Mouse (Mus musculus): Measurements from ENCODE around the gene Phactr4. TPM values are rescaled to one million over a fixed set of nuclear protein-coding genes. Genes with fewer than 3 reads are reported as not detected.

The Phactr4 gene
- total and polyA plus RNA-seq, 2 experiments, result 6.6 to 8.0 TPM

GRCm38 (mm10) chr4:132460225-132460624 is 37.9 kb upstream of the Phactr4 start:
- WGBS, result 89% methylated on average over 8 of the region's 8 CpGs
- no peak for TF ChIP-seq POLR2A (IDR thresholded peaks at IDR 0.05; ENCODE audit: extremely low read depth, insufficient read depth, low read length)
- TF ChIP-seq CTCF (IDR thresholded peaks at IDR 0.05; ENCODE audit: low read depth, low read length), result no peak
- peaks cover 12% of the 10 kb centered on the region for H3K36me3 ChIP-seq (ENCODE audit: control insufficient read depth, insufficient read depth, low read length)

GRCm38 (mm10) chr4:132455561-132455960 is 33.3 kb upstream of the Phactr4 start:
- no peaks in the 10 kb centered on the region for H3K27me3 ChIP-seq (ENCODE audit: control insufficient read depth, insufficient read depth, low read length)
- no peak overlapping the region for H3K4me3 ChIP-seq (ENCODE audit: insufficient read depth, low read depth, low read length)
- WGBS, result 91% methylated on average over 6 of the region's 6 CpGs
- H3K79me2 ChIP-seq (ENCODE audit: control insufficient read depth, insufficient read depth, low read length), result no peaks in the 10 kb centered on the region
- H3K4me1 ChIP-seq (ENCODE audit: control insufficient read depth, insufficient read depth, low read length), result no peaks in the 10 kb centered on the region
- H3K36me3 ChIP-seq (ENCODE audit: control insufficient read depth, insufficient read depth, low read length), result peaks cover 12% of the 10 kb centered on the region
- no peak for TF ChIP-seq CTCF (IDR thresholded peaks at IDR 0.05; ENCODE audit: low read depth, low read length)
- no peak for TF ChIP-seq POLR2A (IDR thresholded peaks at IDR 0.05; ENCODE audit: extremely low read depth, insufficient read depth, low read length)
- H3K27ac ChIP-seq (replicated peaks; ENCODE audit: insufficient read depth, low read depth, low read length), result no peak overlapping the region
- no peak overlapping the region for H3K9ac ChIP-seq (ENCODE audit: low read depth, low read length)
- DNase-seq (ENCODE audit: extremely low read depth, low read depth, low spot score), result no peak

More at GRCm38 (mm10) chr4:132460225-132460624, 37.9 kb upstream of the Phactr4 start:
- Histone ChIP-seq H3K4me1 (ENCODE audit: control insufficient read depth, insufficient read depth, low read length) (peaks cover 5% of the 10 kb centered on the region), H3K27me3 (ENCODE audit: control insufficient read depth, insufficient read depth, low read length) (no peaks in the 10 kb centered on the region), H3K79me2 (ENCODE audit: control insufficient read depth, insufficient read depth, low read length) (peaks cover 4% of the 10 kb centered on the region; the same call in 1 of the 2 replicates), H3K27ac (replicated peaks; ENCODE audit: insufficient read depth, low read depth, low read length) (no peak overlapping the region), H3K4me3 (ENCODE audit: insufficient read depth, low read depth, low read length) (no peak overlapping the region), H3K9ac (ENCODE audit: low read depth, low read length) (no peak overlapping the region)
- DNase-seq (ENCODE audit: extremely low read depth, low read depth, low spot score), result no peak

DNA sequence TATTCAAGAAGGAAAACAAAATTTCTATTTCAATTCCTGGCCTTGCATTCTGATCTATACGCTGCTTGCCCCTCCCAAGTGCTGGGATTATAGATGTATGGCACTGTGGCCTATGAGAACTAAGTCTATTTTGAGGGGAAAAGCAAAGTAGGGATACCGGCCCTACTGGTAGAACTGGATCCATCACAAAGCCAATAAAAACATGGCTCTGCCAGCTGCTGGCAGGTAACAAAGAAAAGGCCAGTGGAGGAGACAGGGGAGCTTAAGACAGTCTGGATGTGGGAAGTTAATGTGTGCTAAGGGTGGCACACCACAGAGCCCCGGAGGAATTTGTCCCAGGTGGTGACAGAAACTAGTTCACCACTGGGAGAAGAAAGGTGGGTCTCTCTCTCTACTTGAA is 32.9 kb upstream of the Phactr4 start:
- 78% methylated on average over 3 of the region's 3 CpGs for WGBS

DNA sequence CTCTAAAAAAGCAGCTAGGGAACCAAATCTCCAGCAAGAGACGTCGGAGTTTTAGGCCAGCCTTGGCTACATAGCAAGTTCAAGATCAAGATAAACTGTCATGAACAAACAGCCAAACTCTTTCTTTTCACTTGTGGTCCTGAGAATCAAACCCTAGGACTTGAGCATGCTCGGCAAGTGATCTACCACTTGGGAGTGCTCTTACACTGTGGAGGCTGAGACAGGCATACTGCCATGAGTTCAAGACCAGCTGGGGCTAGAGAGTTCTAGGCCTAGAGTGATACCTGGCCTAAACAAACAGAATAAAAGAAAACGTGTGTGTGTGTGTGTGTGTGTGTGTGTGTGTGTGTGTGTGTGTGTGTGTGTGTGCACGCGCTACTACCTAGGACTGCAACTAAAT is 31.9 kb upstream of the Phactr4 start:
- no peak overlapping the region for H3K9ac ChIP-seq (ENCODE audit: low read depth, low read length)
- peak; percentile 27; the same call in 1 of the 2 replicates for TF ChIP-seq CTCF (IDR thresholded peaks at IDR 0.05; ENCODE audit: low read depth, low read length)
- no peak for TF ChIP-seq POLR2A (IDR thresholded peaks at IDR 0.05; ENCODE audit: extremely low read depth, insufficient read depth, low read length)
- no peak overlapping the region for H3K27ac ChIP-seq (replicated peaks; ENCODE audit: insufficient read depth, low read depth, low read length)
- no peak for DNase-seq (ENCODE audit: extremely low read depth, low read depth, low spot score)
- WGBS, result 89% methylated on average over 6 of the region's 6 CpGs
- peaks cover 4% of the 10 kb centered on the region for H3K36me3 ChIP-seq (ENCODE audit: control insufficient read depth, insufficient read depth, low read length)
- no peaks in the 10 kb centered on the region for H3K4me1 ChIP-seq (ENCODE audit: control insufficient read depth, insufficient read depth, low read length)
- no peaks in the 10 kb centered on the region for H3K79me2 ChIP-seq (ENCODE audit: control insufficient read depth, insufficient read depth, low read length)
- no peak overlapping the region for H3K4me3 ChIP-seq (ENCODE audit: insufficient read depth, low read depth, low read length)
- no peaks in the 10 kb centered on the region for H3K27me3 ChIP-seq (ENCODE audit: control insufficient read depth, insufficient read depth, low read length)

More for the DNA sequence above, 32.9 kb upstream of the Phactr4 start:
- no peak for DNase-seq (ENCODE audit: extremely low read depth, low read depth, low spot score)
- Histone ChIP-seq H3K79me2 (ENCODE audit: control insufficient read depth, insufficient read depth, low read length) (no peaks in the 10 kb centered on the region), H3K4me3 (ENCODE audit: insufficient read depth, low read depth, low read length) (no peak overlapping the region), H3K4me1 (ENCODE audit: control insufficient read depth, insufficient read depth, low read length) (no peaks in the 10 kb centered on the region), H3K36me3 (ENCODE audit: control insufficient read depth, insufficient read depth, low read length) (peaks cover 10% of the 10 kb centered on the region), H3K27me3 (ENCODE audit: control insufficient read depth, insufficient read depth, low read length) (no peaks in the 10 kb centered on the region), H3K9ac (ENCODE audit: low read depth, low read length) (no peak overlapping the region), H3K27ac (replicated peaks; ENCODE audit: insufficient read depth, low read depth, low read length) (no peak overlapping the region)
- TF ChIP-seq CTCF (IDR thresholded peaks at IDR 0.05; ENCODE audit: low read depth, low read length) (no peak), POLR2A (IDR thresholded peaks at IDR 0.05; ENCODE audit: extremely low read depth, insufficient read depth, low read length) (no peak)

- H3K4me3 ChIP-seq (ENCODE audit: insufficient read depth, low read depth, low read length), result no peak overlapping the region
- no peak overlapping the region for H3K9ac ChIP-seq (ENCODE audit: low read depth, low read length)
- H3K79me2 ChIP-seq (ENCODE audit: control insufficient read depth, insufficient read depth, low read length), result no peaks in the 10 kb centered on the region
- TF ChIP-seq POLR2A (IDR thresholded peaks at IDR 0.05; ENCODE audit: extremely low read depth, insufficient read depth, low read length), result no peak
- TF ChIP-seq CTCF (IDR thresholded peaks at IDR 0.05; ENCODE audit: low read depth, low read length), result no peak
- no peaks in the 10 kb centered on the region for H3K36me3 ChIP-seq (ENCODE audit: control insufficient read depth, insufficient read depth, low read length)
- H3K27ac ChIP-seq (replicated peaks; ENCODE audit: insufficient read depth, low read depth, low read length), result no peak overlapping the region
- H3K4me1 ChIP-seq (ENCODE audit: control insufficient read depth, insufficient read depth, low read length), result no peaks in the 10 kb centered on the region
- WGBS, result 82% methylated on average over 3 of the region's 3 CpGs
- DNase-seq (ENCODE audit: extremely low read depth, low read depth, low spot score), result no peak
- H3K27me3 ChIP-seq (ENCODE audit: control insufficient read depth, insufficient read depth, low read length), result no peaks in the 10 kb centered on the region
These were observed 27.5 kb upstream of the Phactr4 start for GRCm38 (mm10) chr4:132449778-132450177.

- DNase-seq (ENCODE audit: extremely low read depth, low read depth, low spot score), result no peak
- TF ChIP-seq POLR2A (IDR thresholded peaks at IDR 0.05; ENCODE audit: extremely low read depth, insufficient read depth, low read length) (no peak), CTCF (IDR thresholded peaks at IDR 0.05; ENCODE audit: low read depth, low read length) (no peak)
- Histone ChIP-seq H3K9ac (ENCODE audit: low read depth, low read length) (no peak overlapping the region), H3K36me3 (ENCODE audit: control insufficient read depth, insufficient read depth, low read length) (no peaks in the 10 kb centered on the region), H3K4me1 (ENCODE audit: control insufficient read depth, insufficient read depth, low read length) (no peaks in the 10 kb centered on the region), H3K27me3 (ENCODE audit: control insufficient read depth, insufficient read depth, low read length) (no peaks in the 10 kb centered on the region), H3K4me3 (ENCODE audit: insufficient read depth, low read depth, low read length) (no peak overlapping the region), H3K27ac (replicated peaks; ENCODE audit: insufficient read depth, low read depth, low read length) (no peak overlapping the region), H3K79me2 (ENCODE audit: control insufficient read depth, insufficient read depth, low read length) (no peaks in the 10 kb centered on the region)
- 72% methylated on average over 12 of the region's 12 CpGs for WGBS
These were observed 23.8 kb upstream of the Phactr4 start for GRCm38 (mm10) chr4:132446105-132446504.

Data from liver, adult 2 months (tissue).